Mouse (Mus musculus) midbrain, embryonic 14.5 days (tissue): ENCODE data around the gene Slc6a6. TPM values are rescaled to one million over a fixed set of nuclear protein-coding genes. Genes with fewer than 3 reads are reported as not detected.

Experiments used
- ATAC-seq: fragments of 200-750 bp; cut with Nextera tagmentation; 2 replicates; pipeline ENCODE4 v1.8.0; 2017; ENCODE audit warnings: moderate number of reproducible peaks, moderate library complexity; ENCODE audit not compliant: low FRiP score, low TSS enrichment
- DNase-seq: peaks from one replicate; pipeline ENCODE4 v3.0.0-alpha.2; 2015
- H3K27ac ChIP-seq: fragments of 300-500 bp; sonication (generic); replicated peaks from 2 replicates; pipeline ENCODE4 v1.5.1; 2014; ENCODE audit warnings: mild to moderate bottlenecking, low read depth, low read length, moderate library complexity
- H3K27me3 ChIP-seq: fragments of 300-500 bp; sonication (generic); 2 replicates; pipeline ENCODE4 v1.6.1; 2014; ENCODE audit warnings: low read length, control low read depth, mixed read lengths; ENCODE audit not compliant: control insufficient read depth, insufficient read depth
- H3K36me3 ChIP-seq: fragments of 300-500 bp; sonication (generic); 2 replicates; pipeline ENCODE4 v1.6.1; 2014; ENCODE audit warnings: low read length, control low read depth; ENCODE audit not compliant: control insufficient read depth, insufficient read depth
- H3K4me1 ChIP-seq: fragments of 300-500 bp; sonication (generic); 2 replicates; pipeline ENCODE4 v1.6.1; 2014; ENCODE audit warnings: mild to moderate bottlenecking, antibody characterized with exemption, low read length, control low read depth; ENCODE audit not compliant: control insufficient read depth, insufficient read depth
- H3K4me2 ChIP-seq: fragments of 300-500 bp; sonication (generic); 2 replicates; pipeline ENCODE4 v1.6.1; 2014; ENCODE audit warnings: mild to moderate bottlenecking, low read length, moderate library complexity
- H3K4me3 ChIP-seq: fragments of 300-500 bp; sonication (generic); replicated peaks from 2 replicates; pipeline ENCODE4 v1.5.1; 2014; ENCODE audit warnings: low read depth, low read length
- H3K9ac ChIP-seq: fragments of 300-500 bp; sonication (generic); replicated peaks from 2 replicates; pipeline ENCODE4 v1.6.1; 2014; ENCODE audit warnings: mild to moderate bottlenecking, low read length, moderate library complexity
- H3K9me3 ChIP-seq: fragments of 300-500 bp; sonication (generic); 2 replicates; pipeline ENCODE4 v1.6.1; 2016; ENCODE audit warnings: low read length, control low read depth, mixed read lengths; ENCODE audit not compliant: control insufficient read depth
- WGBS: fragments of 180-500 bp; shearing (Covaris S2); extraction: QIAGEN DNeasy Blood & Tissue Kit; methylation state at CpG from one replicate; pipeline ENCODE4 v1.1.7; 2014; 5-methylcytosine and 5-hydroxymethylcytosine counted together
- polyA plus RNA-seq: library from polyadenylated mRNA; unstranded; fragments of >200 nt; fragmentation: Nextera tagmentation; extraction: Ambion mirVana; gene quantifications from 2 replicates; pipeline ENCODE4 v1.2.1, GENCODE M21; 2014

The Slc6a6 gene
- polyA plus RNA-seq, 1 experiment from 2014 or later: 94.3 TPM

GRCm38 (mm10) chr6:91779206-91779605 is 95.4 kb downstream of the Slc6a6 start:
- DNase-seq (no peak), ATAC-seq (no peak)
- Histone ChIP-seq H3K9ac (no peak overlapping the region), H3K9me3 (no peaks in the 10 kb centered on the region), H3K36me3 (no peaks in the 10 kb centered on the region), H3K4me3 (no peak overlapping the region), H3K27me3 (no peaks in the 10 kb centered on the region), H3K27ac (no peak overlapping the region), H3K4me1 (no peaks in the 10 kb centered on the region), H3K4me2 (no peak overlapping the region)
- 71% methylated on average over 8 of the region's 9 CpGs for WGBS

- no peak overlapping the region for H3K4me3 ChIP-seq
- H3K27ac ChIP-seq: no peak overlapping the region
- H3K36me3 ChIP-seq: no peaks in the 10 kb centered on the region
- 78% methylated on average over 3 of the region's 3 CpGs for WGBS
- H3K9ac ChIP-seq: no peak overlapping the region
- H3K4me1 ChIP-seq: no peaks in the 10 kb centered on the region
- H3K27me3 ChIP-seq: no peaks in the 10 kb centered on the region
- H3K9me3 ChIP-seq: no peaks in the 10 kb centered on the region
- no peak for ATAC-seq
- H3K4me2 ChIP-seq: no peak overlapping the region
- no peak for DNase-seq
These were observed 101.2 kb downstream of the Slc6a6 start for GRCm38 (mm10) chr6:91785018-91785417.

- no peaks in the 10 kb centered on the region for H3K27me3 ChIP-seq
- H3K9ac ChIP-seq: no peak overlapping the region
- ATAC-seq: no peak
- DNase-seq: no peak
- no peak overlapping the region for H3K4me2 ChIP-seq
- no peak overlapping the region for H3K27ac ChIP-seq
- H3K36me3 ChIP-seq: no peaks in the 10 kb centered on the region
- H3K9me3 ChIP-seq: no peaks in the 10 kb centered on the region
- WGBS: 90% methylated on average over 9 of the region's 9 CpGs
- no peak overlapping the region for H3K4me3 ChIP-seq
- H3K4me1 ChIP-seq: no peaks in the 10 kb centered on the region; the same call in 1 of the 2 replicates
These were observed 104.5 kb downstream of the Slc6a6 start for GRCm38 (mm10) chr6:91788311-91788798.

GRCm38 (mm10) chr6:91795640-91796039 is 111.8 kb downstream of the Slc6a6 start:
- no peaks in the 10 kb centered on the region; the same call in 1 of the 2 replicates for H3K4me1 ChIP-seq
- no peaks in the 10 kb centered on the region for H3K27me3 ChIP-seq
- H3K9ac ChIP-seq: no peak overlapping the region
- H3K36me3 ChIP-seq: no peaks in the 10 kb centered on the region
- no peak overlapping the region for H3K4me3 ChIP-seq
- no peak overlapping the region for H3K27ac ChIP-seq
- DNase-seq: no peak
- no peak for ATAC-seq
- H3K9me3 ChIP-seq: no peaks in the 10 kb centered on the region
- no peak overlapping the region for H3K4me2 ChIP-seq
- WGBS: 63% methylated on average over 3 of the region's 3 CpGs

GRCm38 (mm10) chr6:91796064-91796463 is 112.2 kb downstream of the Slc6a6 start:
- Histone ChIP-seq H3K9ac (no peak overlapping the region), H3K4me2 (no peak overlapping the region), H3K27ac (no peak overlapping the region), H3K4me1 (no peaks in the 10 kb centered on the region; the same call in 1 of the 2 replicates), H3K36me3 (no peaks in the 10 kb centered on the region), H3K9me3 (no peaks in the 10 kb centered on the region), H3K27me3 (no peaks in the 10 kb centered on the region), H3K4me3 (no peak overlapping the region)
- 60% methylated on average over 9 of the region's 9 CpGs for WGBS
- DNase-seq: no peak
- ATAC-seq: no peak

GRCm38 (mm10) chr6:91796736-91797135 is 112.9 kb downstream of the Slc6a6 start:
- H3K4me3 ChIP-seq: no peak overlapping the region
- no peaks in the 10 kb centered on the region for H3K36me3 ChIP-seq
- H3K9ac ChIP-seq: no peak overlapping the region
- no peaks in the 10 kb centered on the region; the same call in 1 of the 2 replicates for H3K4me1 ChIP-seq
- 94% methylated on average over 4 of the region's 4 CpGs for WGBS
- H3K27ac ChIP-seq: no peak overlapping the region
- H3K27me3 ChIP-seq: no peaks in the 10 kb centered on the region
- DNase-seq (no peak), ATAC-seq (no peak)
- H3K9me3 ChIP-seq: no peaks in the 10 kb centered on the region
- H3K4me2 ChIP-seq: no peak overlapping the region

GRCm38 (mm10) chr6:91798496-91798895 is 114.6 kb downstream of the Slc6a6 start:
- no peak overlapping the region for H3K9ac ChIP-seq
- DNase-seq: no peak

GRCm38 (mm10) chr6:91804177-91804576 is 120.3 kb downstream of the Slc6a6 start:
- H3K27me3 ChIP-seq: peaks cover 3% of the 10 kb centered on the region; the same call in 1 of the 2 replicates
- ATAC-seq: no peak
- no peaks in the 10 kb centered on the region for H3K9me3 ChIP-seq
- H3K4me3 ChIP-seq: no peak overlapping the region
- no peak overlapping the region for H3K4me2 ChIP-seq
- 61% methylated on average over 7 of the region's 7 CpGs for WGBS
- no peak for DNase-seq
- H3K27ac ChIP-seq: no peak overlapping the region
- peaks cover 12% of the 10 kb centered on the region; the same call in 1 of the 2 replicates for H3K4me1 ChIP-seq
- no peak overlapping the region for H3K9ac ChIP-seq
- H3K36me3 ChIP-seq: no peaks in the 10 kb centered on the region

More at GRCm38 (mm10) chr6:91798496-91798895, 114.6 kb downstream of the Slc6a6 start:
- H3K27ac ChIP-seq: no peak overlapping the region
- no peaks in the 10 kb centered on the region for H3K4me1 ChIP-seq
- no peak overlapping the region for H3K4me2 ChIP-seq
- H3K9me3 ChIP-seq: no peaks in the 10 kb centered on the region
- no peak overlapping the region for H3K4me3 ChIP-seq
- no peak for ATAC-seq
- WGBS: 82% methylated on average over 12 of the region's 12 CpGs
- no peaks in the 10 kb centered on the region for H3K36me3 ChIP-seq
- H3K27me3 ChIP-seq: no peaks in the 10 kb centered on the region

GRCm38 (mm10) chr6:91807169-91807568 is 123.3 kb downstream of the Slc6a6 start:
- Histone ChIP-seq H3K27me3 (peaks cover 3% of the 10 kb centered on the region; the same call in 1 of the 2 replicates), H3K4me2 (peak overlapping the region; percentile 57), H3K4me3 (peak overlapping the region; percentile 33), H3K36me3 (no peaks in the 10 kb centered on the region), H3K27ac (no peak overlapping the region), H3K9me3 (no peaks in the 10 kb centered on the region), H3K4me1 (peaks cover 14% of the 10 kb centered on the region), H3K9ac (peak overlapping the region; percentile 47)
- WGBS: 2% methylated on average over 22 of the region's 23 CpGs
- DNase-seq (peak; percentile 59), ATAC-seq (no peak)
